Mouse (Mus musculus) colon, adult 2 months (tissue): ENCODE results near the gene Lrp2bp. TPM values are rescaled to one million over a fixed set of nuclear protein-coding genes. Genes with fewer than 3 reads are reported as not detected.

Experiments used
- polyA plus RNA-seq: library from polyadenylated mRNA; depleted of rRNA; stranded (reverse); fragments of >200 nt; gene quantifications from 2 replicates; pipeline ENCODE4 v1.2.3, GENCODE M21; 2012; rRNA removed

The Lrp2bp gene
- 0.08 TPM in 1 of 2 replicates, not detected in the other for polyA plus RNA-seq

DNA sequence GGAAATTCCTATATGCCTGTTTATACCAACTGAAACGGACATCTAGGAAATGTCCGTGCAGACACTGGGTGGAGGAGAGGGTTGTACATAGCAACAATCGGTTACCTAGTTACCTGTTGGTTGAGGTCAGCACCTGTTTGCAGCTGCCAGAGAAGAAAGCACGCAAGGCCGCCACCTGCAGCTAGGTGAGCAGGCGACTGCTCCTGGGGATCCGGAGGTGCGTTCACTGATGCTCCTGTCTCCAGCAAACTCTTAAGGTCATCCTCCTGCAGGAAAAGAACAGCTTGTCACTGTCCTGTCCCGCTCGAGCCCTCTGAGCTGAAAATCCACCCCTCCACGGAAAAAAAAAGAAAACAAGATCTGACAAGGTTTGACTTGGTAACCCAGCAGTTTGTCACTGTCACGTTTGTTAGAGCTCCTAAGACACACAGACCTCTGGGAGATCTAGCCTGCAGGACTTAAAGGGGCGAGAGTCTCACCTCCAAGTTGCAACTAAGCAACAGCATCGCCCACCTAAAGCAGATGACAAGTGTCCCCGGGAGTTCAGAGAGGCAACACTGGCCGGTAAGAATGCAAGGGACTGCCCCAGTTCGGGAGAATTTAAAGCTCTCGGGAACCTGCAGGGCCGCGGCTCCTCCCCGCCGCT lies at the start of gene Lrp2bp:
Gene Lrp2bp (plus strand): TSS at position 166 of the 646 bp plus-strand sequence.

DNA sequence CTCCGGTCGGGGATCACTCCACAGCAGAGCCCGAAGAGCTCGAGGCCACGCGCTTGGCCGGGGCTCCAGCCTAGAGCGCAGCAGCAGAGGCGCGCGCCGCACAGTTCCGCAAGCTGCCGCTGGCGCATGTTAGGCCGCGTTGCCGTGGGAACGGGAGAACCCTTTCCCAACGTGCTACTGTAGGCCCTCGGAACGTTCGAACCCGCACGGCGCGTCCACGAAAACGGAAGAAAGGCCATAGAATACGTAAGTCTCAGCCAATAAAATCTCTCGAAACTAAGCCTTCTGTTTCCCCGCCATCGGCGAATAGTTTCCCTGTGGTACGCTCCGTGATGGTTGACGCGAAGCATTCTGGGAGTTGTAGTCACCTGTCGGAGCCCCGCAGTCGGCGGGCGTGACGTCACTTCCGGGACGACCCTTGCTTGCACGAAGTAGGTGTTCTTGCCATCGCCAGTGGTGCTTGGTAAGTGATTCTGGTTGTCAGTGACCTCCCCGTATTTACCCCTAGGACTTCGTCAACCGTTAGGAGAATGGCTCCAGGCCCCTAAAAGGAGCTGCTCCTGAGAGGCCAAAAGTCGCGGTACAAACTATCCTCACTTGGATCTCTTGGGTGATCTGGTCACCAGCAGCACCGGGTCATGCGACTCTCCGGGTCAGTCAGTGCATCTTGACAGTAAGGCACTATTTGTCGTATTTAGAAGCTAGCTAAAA lies 23.8 kb upstream of the Lrp2bp start, which contains the start of the genes 1700029J07Rik and Ufsp2:
Gene 1700029J07Rik (minus strand): TSS at position 127 of the 711 bp plus-strand sequence.
Gene Ufsp2 (plus strand): TSS at position 403 of the 711 bp plus-strand sequence.

DNA sequence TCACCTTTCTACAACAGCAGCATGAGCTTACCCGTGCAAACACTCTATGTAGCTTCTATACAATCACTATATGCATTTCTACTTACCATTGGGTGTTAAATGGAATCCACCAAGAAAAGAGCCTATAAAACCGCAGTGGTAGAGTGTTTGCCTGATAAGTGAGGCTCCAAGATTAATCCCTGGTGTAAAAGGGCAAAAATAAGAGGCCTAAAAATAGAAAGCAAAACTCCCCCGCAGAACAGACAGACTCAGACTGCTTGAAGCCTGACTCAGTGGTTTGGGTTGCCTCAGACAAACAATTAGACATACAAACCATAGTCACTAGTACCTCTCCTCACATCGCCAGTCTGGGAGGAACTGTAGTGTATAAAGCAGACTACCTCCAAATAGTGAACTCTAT lies 6.5 kb downstream of the Lrp2bp start, which contains the start of gene Ankrd37:
Gene Ankrd37 (minus strand): TSS at position 112 of the 400 bp plus-strand sequence.

Other genes starting within 250 kb of the Lrp2bp start
- gene Pdlim3, start 113.8 kb upstream of the Lrp2bp start, polyA plus RNA-seq, result 153 and 184 TPM in 2 replicates
- gene Ccdc110, start 64.7 kb upstream of the Lrp2bp start, polyA plus RNA-seq, result 0.03 and 0.05 TPM in 2 replicates
- gene 1700029J07Rik, start 24.1 kb upstream of the Lrp2bp start, polyA plus RNA-seq, result 0.05 and 0.29 TPM in 2 replicates
- gene Ufsp2, start 23.8 kb upstream of the Lrp2bp start, polyA plus RNA-seq, result 9.4 and 11.1 TPM in 2 replicates
- gene Ankrd37, start 6.4 kb downstream of the Lrp2bp start, polyA plus RNA-seq, result 4.3 and 12.7 TPM in 2 replicates
- gene Cfap97, start 152.5 kb downstream of the Lrp2bp start, polyA plus RNA-seq, result 1.9 and 2.0 TPM in 2 replicates
- gene Snx25, start 152.9 kb downstream of the Lrp2bp start, polyA plus RNA-seq, result 5.2 and 6.3 TPM in 2 replicates
- gene Slc25a4, start 212.0 kb downstream of the Lrp2bp start, polyA plus RNA-seq, result 120 and 194 TPM in 2 replicates